Mouse (Mus musculus): ENCODE data around the gene Hmga2.

- TF ChIP-seq ETS1 (IDR thresholded peaks at IDR 0.05; ENCODE audit: low read depth, low read length) (no peak), ELF1 (IDR thresholded peaks at IDR 0.05; ENCODE audit: low read depth, low read length) (no peak), EP300 (IDR thresholded peaks at IDR 0.05; ENCODE audit: low read depth in 1 of 2, low read length in 2 of 2) (no peak), POLR2AphosphoS5 (IDR thresholded peaks at IDR 0.05; ENCODE audit: borderline replicate concordance, low read depth, low read length) (no peak), MAZ (IDR thresholded peaks at IDR 0.05; ENCODE audit: low read depth, low read length) (no peak), UBTF (IDR thresholded peaks at IDR 0.05; ENCODE audit: borderline replicate concordance, insufficient read depth, low read depth, low read length) (no peak), CTCF (IDR thresholded peaks at IDR 0.05 in 2 of 3, conservative IDR thresholded peaks at IDR 0.05 in 1 of 3; ENCODE audit: control insufficient read depth in 1 of 3, insufficient read depth in 1 of 3, low read depth in 2 of 3, low read length in 3 of 3, poor library complexity in 1 of 3, severe bottlenecking in 1 of 3) (no peak), POLR2A (IDR thresholded peaks at IDR 0.05; ENCODE audit: control insufficient read depth in 1 of 2, insufficient read depth in 1 of 2, low read depth in 1 of 2, low read length in 2 of 2, poor library complexity in 1 of 2) (no peak), POLR2AphosphoS2 (IDR thresholded peaks at IDR 0.05; ENCODE audit: low read length) (no peak), TAL1 (IDR thresholded peaks at IDR 0.05; ENCODE audit: low read length) (no peak), GATA1 (IDR thresholded peaks at IDR 0.05; ENCODE audit: low read depth, low read length) (no peak)
Observed at GRCm38 (mm10) chr10:120449661-120450284, 26.5 kb downstream of the Hmga2 start.
